Mouse (Mus musculus) frontal cortex, adult 2 months (tissue): ENCODE data around the gene Dnph1. TPM values are rescaled to one million over a fixed set of nuclear protein-coding genes. Genes with fewer than 3 reads are reported as not detected.

Experiments used
- DNase-seq, 2 experiments: peaks; one replicate each; pipeline ENCODE4 v3.0.0; 2022; ENCODE audit warnings: low spot score in 1 of 2; ENCODE audit errors: extremely low spot score in 1 of 2
- polyA plus RNA-seq: library from polyadenylated mRNA; depleted of rRNA; stranded (reverse); fragments of >200 nt; gene quantifications from 2 replicates; pipeline ENCODE4 v1.2.3, GENCODE M21; 2012

The Dnph1 gene
- polyA plus RNA-seq, 1 experiment = 4.8 TPM

DNA sequence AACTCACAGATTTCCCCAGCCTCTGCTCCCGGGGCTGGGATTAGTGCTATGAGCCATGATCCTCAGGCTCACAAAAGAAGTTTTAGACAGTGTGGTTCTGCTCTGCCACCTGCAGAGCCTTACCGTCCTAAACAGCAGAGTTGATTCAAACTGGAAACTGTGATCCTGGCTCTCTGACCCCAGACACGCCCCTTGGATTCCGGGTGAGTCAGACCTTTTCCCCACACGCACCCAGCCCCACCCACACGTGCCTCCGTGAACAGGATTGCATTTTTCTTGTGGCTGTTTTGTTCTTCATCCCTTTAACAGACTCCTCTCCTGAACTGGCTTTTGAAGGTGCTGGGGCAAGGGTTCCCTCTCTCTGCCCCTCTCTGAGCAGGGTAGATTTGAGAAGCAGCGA lies 1.4 kb downstream of the Dnph1 start:
- DNase-seq = no peak

DNA sequence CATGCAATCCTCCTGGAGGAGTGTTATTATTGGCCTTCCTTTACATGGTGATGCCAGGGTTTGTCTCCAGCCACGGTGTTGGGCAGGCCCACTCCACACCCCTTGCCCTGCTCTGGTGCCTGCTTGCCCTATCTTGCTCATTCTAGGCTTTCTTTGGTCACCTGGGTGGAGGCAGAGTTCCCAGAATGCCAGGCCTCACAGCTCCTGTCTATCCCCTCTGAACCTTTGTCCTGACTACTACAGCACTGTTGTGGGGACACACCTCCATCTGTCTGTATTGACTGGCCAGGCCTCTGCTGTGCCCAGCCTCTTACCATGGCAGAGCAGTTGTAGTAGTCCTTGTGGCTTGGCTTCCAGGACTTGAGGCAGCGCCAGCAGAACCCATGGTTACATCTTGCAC lies 6.3 kb downstream of the Dnph1 start:
- no peak for DNase-seq

DNA sequence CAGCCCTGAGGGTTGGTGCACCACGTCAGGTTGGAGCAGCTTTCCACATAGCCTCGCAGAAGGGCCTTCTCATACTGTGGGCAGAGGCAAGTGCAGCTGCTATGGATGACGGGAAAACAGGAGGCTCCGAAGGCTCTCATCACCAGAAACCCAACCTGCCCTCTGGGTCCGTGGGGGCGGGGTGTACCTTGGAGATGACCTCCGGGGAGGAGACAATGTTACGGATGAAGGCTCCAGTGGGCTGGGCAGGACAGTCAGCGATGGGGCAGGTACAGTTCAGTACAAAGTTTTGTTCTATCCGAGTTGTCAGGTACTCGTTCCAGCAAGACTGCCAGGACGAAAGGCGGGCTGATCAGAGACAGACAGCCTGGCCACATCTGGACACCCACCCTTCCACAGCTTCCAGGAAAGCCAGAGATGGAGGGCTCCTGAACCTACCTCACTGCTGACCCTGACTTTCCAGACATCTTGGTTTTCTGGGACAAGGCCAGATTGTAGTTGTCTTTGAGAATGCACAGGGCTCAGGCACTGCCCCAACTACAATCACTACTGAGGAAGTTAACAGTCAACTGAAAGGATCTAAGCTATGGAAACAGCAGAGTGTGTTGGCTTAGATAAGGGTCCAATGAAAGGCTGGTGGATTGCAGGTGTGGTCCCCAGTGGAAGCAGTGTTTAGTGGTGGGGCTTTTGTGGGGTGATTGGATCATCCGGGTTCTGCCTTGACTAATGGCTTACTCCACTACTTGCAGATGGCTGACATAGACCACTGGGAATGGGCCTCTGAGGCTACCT lies 7.5 kb downstream of the Dnph1 start:
- DNase-seq = no peak

GRCm38 (mm10) chr17:46505617-46506016 lies 9.1 kb downstream of the Dnph1 start:
- no peak for DNase-seq

- DNase-seq = no peak
Measured at GRCm38 (mm10) chr17:46511059-46511710, 14.7 kb downstream of the Dnph1 start.

DNA sequence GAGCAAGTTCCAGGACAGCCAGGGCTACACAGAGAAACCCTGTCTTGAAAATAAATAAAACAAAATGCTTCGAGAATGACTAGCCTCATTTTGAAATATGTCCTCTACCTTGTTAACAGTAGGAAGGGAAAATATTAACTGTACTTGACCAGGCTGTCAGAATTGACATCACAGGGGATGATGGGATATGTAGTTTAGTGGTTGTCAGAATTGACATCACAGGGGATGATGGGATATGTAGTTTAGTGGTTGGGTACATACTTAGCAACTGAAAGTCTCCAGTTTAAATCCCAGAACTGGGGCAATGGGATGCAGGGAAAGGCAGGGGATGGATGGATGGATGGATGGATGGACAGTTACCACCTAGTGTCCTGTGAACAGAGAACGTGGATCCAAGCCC lies 16.8 kb downstream of the Dnph1 start:
- DNase-seq = no peak

GRCm38 (mm10) chr17:46519971-46520370 lies 23.5 kb downstream of the Dnph1 start:
- DNase-seq = no peak

- no peak for DNase-seq
Measured at GRCm38 (mm10) chr17:46520385-46520979, 24.0 kb downstream of the Dnph1 start.

DNA sequence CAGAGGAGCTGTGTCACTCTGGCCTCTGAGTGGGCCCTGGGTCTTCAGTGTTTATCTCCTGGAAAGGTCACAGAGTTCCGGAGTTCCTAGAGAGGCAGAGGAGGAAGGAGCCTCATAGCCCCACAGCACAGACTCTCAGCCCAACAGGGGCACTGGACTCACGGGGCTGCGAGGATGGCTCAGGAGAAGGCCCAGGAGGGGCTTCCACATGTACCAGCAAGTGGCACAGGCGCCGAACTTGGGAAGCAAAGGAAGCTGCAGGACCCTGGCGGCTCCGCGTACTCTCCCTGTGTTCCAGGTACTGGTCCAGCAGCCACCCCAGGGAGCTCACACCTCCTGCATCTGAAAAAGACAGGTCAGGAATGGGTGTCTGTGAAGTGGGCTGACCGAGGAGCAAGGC lies 24.7 kb downstream of the Dnph1 start:
- DNase-seq = no peak

DNA sequence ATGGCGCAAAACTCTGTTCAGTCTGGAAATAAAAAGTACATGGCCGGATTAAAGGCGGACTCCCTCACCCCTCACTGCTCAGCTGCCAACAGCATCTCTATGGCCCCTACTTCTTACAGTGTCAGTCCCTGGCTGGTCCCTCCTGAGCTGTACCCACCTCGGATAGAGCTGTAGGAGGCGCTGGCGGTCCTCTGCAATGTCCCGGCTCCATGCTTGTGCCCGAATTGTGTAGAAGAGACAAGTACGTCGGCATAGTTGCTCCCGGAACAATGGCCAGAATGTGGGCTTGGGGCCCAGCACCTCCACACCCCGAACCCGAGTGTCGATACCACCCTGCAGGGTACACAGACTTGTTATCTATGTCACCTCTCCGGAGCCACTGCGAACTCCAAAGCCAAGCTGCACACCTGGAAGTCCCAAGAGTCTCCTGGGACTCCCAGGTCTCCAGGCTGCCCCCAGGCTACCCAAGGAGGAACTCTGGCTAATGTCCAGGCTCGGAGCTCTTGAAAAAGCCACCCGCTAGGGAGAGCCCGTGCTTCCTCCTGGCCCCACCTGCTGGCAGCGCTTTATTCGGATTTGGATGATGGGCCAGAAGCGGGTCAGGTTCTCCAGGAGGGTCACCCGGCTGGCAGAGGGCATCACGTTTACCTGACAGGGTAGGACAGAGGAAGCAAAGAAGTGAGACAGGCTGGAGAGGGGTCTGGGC lies 25.6 kb downstream of the Dnph1 start:
- no peak for DNase-seq

DNA sequence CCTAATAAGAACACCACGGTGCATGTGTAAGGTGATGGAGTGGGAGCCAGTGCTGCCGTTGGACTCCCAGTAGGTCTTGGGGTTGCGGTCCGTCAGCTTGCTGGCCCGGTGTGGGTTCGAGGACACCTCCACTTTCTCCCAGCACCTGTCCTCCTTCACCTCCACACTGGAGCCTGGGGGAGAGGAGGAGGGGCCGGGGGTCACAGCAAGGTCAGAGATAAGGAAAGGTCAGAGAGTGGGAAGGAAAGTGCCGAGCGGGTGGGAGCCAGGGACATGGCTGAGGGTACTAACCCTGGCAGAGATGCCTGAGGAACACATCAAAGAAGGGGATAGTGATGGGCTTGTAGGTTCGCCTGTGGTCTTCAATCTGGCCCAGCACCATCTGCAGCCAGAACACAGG lies 28.6 kb downstream of the Dnph1 start:
- DNase-seq = no peak

DNA sequence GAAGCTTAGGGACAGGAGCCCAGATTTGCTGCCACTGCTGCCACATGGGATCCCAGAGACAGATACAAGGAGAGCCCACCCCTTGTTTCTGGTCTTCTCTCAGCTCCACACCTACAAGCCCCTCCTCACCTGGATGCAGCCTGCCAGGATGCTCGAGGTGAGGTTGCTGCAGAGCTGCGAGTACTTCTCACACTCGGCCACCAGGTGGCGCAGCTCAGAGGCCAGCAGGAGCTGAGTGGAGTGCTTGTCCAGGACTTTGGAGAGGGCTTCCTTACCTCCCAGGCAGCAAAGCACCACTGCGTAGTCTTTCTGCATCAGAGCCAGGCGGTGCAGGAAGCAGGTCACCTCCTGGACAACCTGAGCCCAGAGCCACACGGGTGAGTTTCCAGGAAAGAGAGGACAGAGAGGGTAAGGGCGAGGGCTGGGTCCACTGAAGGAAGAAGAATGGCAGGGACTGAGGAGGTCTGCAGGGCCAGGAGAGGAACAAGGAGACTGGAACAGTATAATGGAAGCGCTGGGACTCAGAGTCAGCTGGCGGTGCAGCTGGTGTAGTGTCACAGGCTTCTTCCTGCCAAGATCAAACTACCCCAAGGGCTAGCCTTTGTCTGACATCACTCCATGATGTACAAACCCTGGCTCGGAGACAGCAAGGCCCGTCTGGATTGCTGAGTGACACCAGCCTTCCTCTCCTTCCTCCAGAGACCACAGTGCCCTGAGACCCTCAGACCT lies 29.2 kb downstream of the Dnph1 start:
- peak in 1 of 2 experiments; percentile 70 for DNase-seq

DNA sequence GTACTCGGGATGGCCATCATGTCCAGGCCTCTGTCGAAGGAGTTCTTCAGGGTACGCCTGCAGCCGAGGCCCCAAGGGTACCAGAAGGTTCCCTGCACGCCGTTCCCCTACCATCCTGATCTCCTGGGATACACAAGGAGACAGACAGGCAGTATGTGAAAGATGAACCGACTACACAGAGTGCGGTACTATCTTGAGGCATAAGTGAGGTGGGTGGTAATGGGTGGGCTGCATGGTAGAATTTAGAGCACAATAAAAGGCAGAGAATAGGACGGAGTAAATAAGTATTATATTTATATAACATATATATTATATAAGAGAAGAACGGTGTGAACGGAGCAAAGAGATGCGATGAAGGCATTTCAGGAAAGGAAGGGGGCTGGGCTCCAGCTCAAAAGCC lies 47.1 kb downstream of the Dnph1 start:
- peak in 1 of 2 experiments; percentile 31 for DNase-seq

GRCm38 (mm10) chr17:46545813-46546564 lies 49.5 kb downstream of the Dnph1 start, which contains the start of gene Cul9:
Gene Cul9, minus strand, starts transcription at chr17:46546388.
- peak; percentile 81 to 92 for DNase-seq

DNA sequence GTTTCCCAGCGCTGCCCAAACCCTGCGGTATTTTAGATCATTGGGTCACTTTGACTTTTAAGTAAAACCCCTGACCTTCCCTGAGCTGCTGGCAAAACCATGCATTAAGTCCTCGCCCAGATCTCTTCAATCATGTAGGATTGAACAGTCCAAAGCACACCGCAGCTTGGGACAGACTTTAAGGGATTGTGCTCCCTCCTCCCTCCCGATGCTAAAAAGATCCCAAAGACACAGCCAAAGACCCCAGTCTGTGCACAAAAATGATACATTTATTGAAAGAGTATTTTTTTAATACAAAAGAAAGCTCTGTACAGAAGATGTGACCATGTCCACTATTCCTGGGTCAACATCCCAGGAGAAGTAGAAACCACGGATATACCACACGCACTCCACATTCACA lies 50.1 kb downstream of the Dnph1 start:
- DNase-seq = no peak

- no peak for DNase-seq
Measured at GRCm38 (mm10) chr17:46546995-46547394, 50.5 kb downstream of the Dnph1 start.

GRCm38 (mm10) chr17:46547923-46548322 lies 51.4 kb downstream of the Dnph1 start:
- DNase-seq = no peak

DNA sequence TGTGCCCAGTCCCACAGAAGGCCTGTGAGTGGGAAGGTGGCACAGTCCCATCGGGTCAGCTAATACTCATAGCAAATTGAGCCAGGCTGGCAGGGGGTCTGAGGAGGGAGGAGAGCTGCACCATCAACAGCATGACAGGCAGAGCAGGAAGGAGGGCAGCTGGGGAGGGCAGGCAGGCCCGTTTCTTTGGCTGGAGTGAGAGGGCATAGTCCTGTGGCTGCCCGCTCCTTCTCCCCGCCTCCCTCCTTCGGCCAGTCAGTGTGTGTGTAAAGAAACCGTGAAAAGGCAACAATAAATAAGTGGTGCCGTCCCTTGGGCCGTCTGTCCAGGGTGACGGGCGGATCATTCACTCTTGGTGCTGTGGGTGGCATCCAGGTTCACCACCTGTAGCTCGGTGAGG lies 52.2 kb downstream of the Dnph1 start:
- no peak for DNase-seq

DNA sequence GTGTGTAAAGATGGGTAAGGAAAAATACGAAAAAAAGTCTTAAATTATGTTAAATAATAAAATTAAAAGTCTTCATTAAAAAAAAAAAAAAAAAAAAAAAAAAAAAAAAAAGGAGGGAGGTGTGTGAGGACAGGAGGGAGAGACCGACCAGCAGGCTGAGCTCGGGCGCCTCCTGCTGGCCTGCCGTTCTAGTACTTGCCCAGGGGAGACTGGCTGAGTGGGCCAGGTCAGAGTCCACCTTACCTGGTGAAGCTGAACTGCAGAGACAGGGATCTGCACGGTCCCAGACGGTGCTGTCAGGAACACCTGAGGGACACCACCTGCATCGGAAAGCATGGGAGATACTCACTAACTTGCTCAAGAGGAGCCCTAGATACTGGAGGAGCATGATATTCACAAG lies 52.7 kb downstream of the Dnph1 start:
- peak in 1 of 2 experiments; percentile 35 for DNase-seq
